Mouse (Mus musculus): ENCODE measurements around the gene Bpgm. TPM values are rescaled to one million over a fixed set of nuclear protein-coding genes. Genes with fewer than 3 reads are reported as not detected.

The Bpgm gene
- total RNA-seq, 2 experiments from 2014 or later: 69.3 to 76.2 TPM

Other genes starting within 250 kb of the Bpgm start
- gene Akr1b3, start 158.7 kb upstream of the Bpgm start, total RNA-seq (2021): 10 to 100 TPM; 42.2 to 45.5 TPM
- under 1 TPM; 0.62 to 0.69 TPM for gene Akr1b8, start 122.1 kb upstream of the Bpgm start, total RNA-seq (2021)
- 10 to 100 TPM; 19.5 to 21.0 TPM for gene Akr1b10, start 92.0 kb upstream of the Bpgm start, total RNA-seq (2021)
- gene Akr1b7, start 63.9 kb upstream of the Bpgm start, total RNA-seq (2021): not detected
- 10 to 100 TPM; 18.4 to 22.0 TPM for gene Cald1, start 122.3 kb downstream of the Bpgm start, total RNA-seq (2021)

All from left cerebral cortex, postnatal 25 days (tissue).